Mouse (Mus musculus): Measurements from ENCODE around the gene Erp27. TPM values are rescaled to one million over a fixed set of nuclear protein-coding genes. Genes with fewer than 3 reads are reported as not detected.

Erp27 gene
- not detected for polyA plus RNA-seq (2017; shearing (Covaris generic))

GRCm38 (mm10) chr6:136922080-136922479, at the start of gene Erp27:
Gene Erp27, minus strand, starts transcription at chr6:136922180.

GRCm38 (mm10) chr6:136941051-136942021, 19.4 kb upstream of the Erp27 start, which contains the start of gene Arhgdib:
Gene Arhgdib, minus strand, starts transcription at chr6:136941899.

GRCm38 (mm10) chr6:136923532-136923931, 1.6 kb upstream of the Erp27 start, which contains the start of gene Pde6h:
Gene Pde6h, plus strand, starts transcription at chr6:136923832.

GRCm38 (mm10) chr6:136875670-136876069, 46.3 kb downstream of the Erp27 start, which contains the start of gene Mgp:
Gene Mgp, minus strand, starts transcription at chr6:136875823.

Other genes with a start within 250 kb of the Erp27 start
- gene Gucy2c, start 140.4 kb downstream of the Erp27 start, polyA plus RNA-seq (2017; shearing (Covaris generic)): not detected
- gene Hist4h4, start 117.8 kb downstream of the Erp27 start, polyA plus RNA-seq (2017; shearing (Covaris generic)): 0.48 TPM
- gene H2afj, start 113.9 kb downstream of the Erp27 start, polyA plus RNA-seq (2017; shearing (Covaris generic)): 198 TPM
- 3.0 TPM for gene BC049715, start 94.6 kb downstream of the Erp27 start, polyA plus RNA-seq (2017; shearing (Covaris generic))
- gene Wbp11, start 93.9 kb downstream of the Erp27 start, polyA plus RNA-seq (2017; shearing (Covaris generic)): 166 TPM
- not detected for gene Smco3, start 86.7 kb downstream of the Erp27 start, polyA plus RNA-seq (2017; shearing (Covaris generic))
- 0.34 TPM for gene Art4, start 64.4 kb downstream of the Erp27 start, polyA plus RNA-seq (2017; shearing (Covaris generic))
- gene Mgp, start 46.4 kb downstream of the Erp27 start, polyA plus RNA-seq (2017; shearing (Covaris generic)): not detected
- gene Pde6h, start 1.7 kb upstream of the Erp27 start, polyA plus RNA-seq (2017; shearing (Covaris generic)): 0.38 TPM
- 1,465 TPM for gene Arhgdib, start 19.7 kb upstream of the Erp27 start, polyA plus RNA-seq (2017; shearing (Covaris generic))
- gene Rerg, start 248.3 kb upstream of the Erp27 start, polyA plus RNA-seq (2017; shearing (Covaris generic)): not detected

Data from effector memory CD4-positive, alpha-beta T cell, adult 7 months (primary cell).